In the genomic region with DNA sequence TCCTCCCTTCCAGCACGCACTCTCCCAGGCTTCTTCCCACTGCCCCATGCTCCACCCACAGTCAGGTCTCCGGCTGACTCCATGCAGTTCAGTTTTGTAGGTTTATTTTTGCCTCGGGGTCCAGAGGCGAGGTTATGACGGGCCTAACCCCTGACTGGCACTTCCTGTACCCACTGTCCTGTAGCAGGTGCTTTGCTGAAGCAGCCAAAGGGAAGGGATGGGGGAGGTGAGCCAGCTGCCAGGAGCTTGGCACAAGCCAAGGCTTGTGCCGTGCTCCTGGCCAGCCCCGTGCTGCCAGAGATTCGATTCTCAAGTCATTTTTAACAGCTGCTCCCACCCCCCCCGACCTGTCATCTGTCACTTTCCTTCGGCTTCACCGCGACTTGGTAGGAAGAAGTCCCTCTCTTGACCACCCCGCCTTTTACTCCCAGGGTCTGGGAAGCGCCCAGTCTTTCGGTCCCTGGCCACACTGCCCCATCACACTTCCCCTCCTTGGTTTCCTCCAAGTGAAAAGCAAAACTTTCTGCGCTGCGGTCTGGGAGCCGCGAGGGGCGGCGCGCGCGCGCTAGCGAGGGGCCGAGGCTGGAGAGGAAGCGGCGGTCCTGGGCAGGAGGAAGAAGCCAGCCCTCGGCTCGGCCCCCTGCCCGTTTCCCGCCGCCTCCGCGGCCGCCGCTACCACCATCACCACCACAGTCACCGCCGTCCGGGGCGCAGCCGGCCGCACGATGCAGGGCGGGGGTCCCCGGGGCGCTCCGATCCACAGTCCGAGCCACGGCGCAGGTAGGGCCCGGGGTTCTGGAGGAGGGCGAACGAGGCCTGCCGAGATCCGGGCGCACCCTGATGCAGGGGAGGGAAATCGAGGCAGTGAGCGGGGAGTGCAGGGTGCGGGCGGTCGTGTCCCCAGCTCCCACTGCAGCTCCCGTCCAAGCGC, we compare ENCODE assay signal across 8 mouse cellular contexts. TPM values are rescaled to one million over a fixed set of nuclear protein-coding genes. Genes with fewer than 3 reads are reported as not detected.
DNase-seq lines count a peak whose midpoint lies in the region; ATAC-seq and TF ChIP-seq lines count a peak whose summit lies in the region.

A gene (plus strand): TSS at position 691 of the 931 bp plus-strand sequence.

- H3K9ac ChIP-seq in limb, embryonic 12.5 days (replicated peaks): peak within 1 kb of the TSS; percentile 79
- H3K9ac ChIP-seq in midbrain, embryonic 11.5 days (ENCODE audit: low read length): peak within 1 kb of the TSS; percentile 51
- peak within 1 kb of the TSS; percentile 86 for H3K9ac ChIP-seq in stomach, embryonic 16.5 days (ENCODE audit: low read length)

- peak within 1 kb of the TSS; percentile 63 for H3K4me3 ChIP-seq in left cerebral cortex, adult 2 months
- H3K4me3 ChIP-seq in bone marrow, adult 2 months (replicated peaks; ENCODE audit: control insufficient read depth, low read depth, low read length): peak within 1 kb of the TSS; percentile 61
- peak within 1 kb of the TSS; percentile 58 for H3K4me3 ChIP-seq in hindbrain, embryonic 10.5 days
- peak within 1 kb of the TSS; percentile 73 for H3K4me3 ChIP-seq in limb, embryonic 12.5 days (replicated peaks)
- peak within 1 kb of the TSS; percentile 49 for H3K4me3 ChIP-seq in midbrain, embryonic 11.5 days (ENCODE audit: low read depth, low read length)
- H3K4me3 ChIP-seq in stomach, embryonic 16.5 days (replicated peaks; ENCODE audit: low read length): peak within 1 kb of the TSS; percentile 80

- no peak for TF ChIP-seq POLR2A in bone marrow, adult 2 months (IDR thresholded peaks at IDR 0.05; ENCODE audit: borderline replicate concordance, control insufficient read depth, low read depth, low read length)

- no peaks in the 10 kb centered on the region for H3K36me3 ChIP-seq in hindbrain, embryonic 10.5 days
- no peaks in the 10 kb centered on the region for H3K36me3 ChIP-seq in limb, embryonic 12.5 days
- no peaks in the 10 kb centered on the region for H3K36me3 ChIP-seq in midbrain, embryonic 11.5 days (ENCODE audit: control insufficient read depth, insufficient read depth, low read length)
- no peaks in the 10 kb centered on the region for H3K36me3 ChIP-seq in stomach, embryonic 16.5 days (ENCODE audit: control insufficient read depth, insufficient read depth, low read length)

- peak within 1 kb of the TSS; percentile 97 for H3K4me2 ChIP-seq in limb, embryonic 12.5 days
- H3K4me2 ChIP-seq in midbrain, embryonic 11.5 days: peak within 1 kb of the TSS; percentile 79
- peak within 1 kb of the TSS; percentile 96 for H3K4me2 ChIP-seq in stomach, embryonic 16.5 days (ENCODE audit: low read depth, low read length)

- peak within 1 kb of the TSS; percentile 78 for H3K27ac ChIP-seq in left cerebral cortex, adult 2 months
- H3K27ac ChIP-seq in bone marrow, adult 2 months (ENCODE audit: control insufficient read depth, insufficient read depth, low read depth, low read length, poor library complexity): peak within 1 kb of the TSS; percentile 69
- H3K27ac ChIP-seq in hindbrain, embryonic 10.5 days: peak within 1 kb of the TSS; percentile 69
- 0 out of 2 replicates have a peak within 1 kb of the TSS, but pooled peaks have one; percentile 7 for H3K27ac ChIP-seq in limb, embryonic 12.5 days
- H3K27ac ChIP-seq in midbrain, embryonic 11.5 days (ENCODE audit: low read depth, low read length): no peak within 1 kb of the TSS; the same call in 1 of the 2 replicates
- peak within 1 kb of the TSS; percentile 64 for H3K27ac ChIP-seq in stomach, embryonic 16.5 days (ENCODE audit: low read length)

- no peak for TF ChIP-seq CTCF in left cerebral cortex, adult 2 months (IDR thresholded peaks at IDR 0.05)
- TF ChIP-seq CTCF in bone marrow, adult 2 months (IDR thresholded peaks at IDR 0.05; ENCODE audit: control insufficient read depth, insufficient read depth, low read length): no peak

- peaks cover 40% of the 10 kb centered on the region for H3K27me3 ChIP-seq in hindbrain, embryonic 10.5 days (ENCODE audit: insufficient read depth, poor library complexity, severe bottlenecking)
- peaks cover 48% of the 10 kb centered on the region for H3K27me3 ChIP-seq in limb, embryonic 12.5 days
- peaks cover 33% of the 10 kb centered on the region for H3K27me3 ChIP-seq in midbrain, embryonic 11.5 days (ENCODE audit: control insufficient read depth, insufficient read depth, low read length)
- peaks cover 20% of the 10 kb centered on the region; the same call in 1 of the 2 replicates for H3K27me3 ChIP-seq in stomach, embryonic 16.5 days (ENCODE audit: control insufficient read depth, insufficient read depth, low read length)

- intact Hi-C loops in left cerebral cortex, adult 2 months (cut with DNase I): loop anchor here (5.0 kb wide), 1 partner anchor 819 kb away; no protein-coding TSS in a partner anchor

- WGBS in bone marrow, adult 2 months: 1% methylated on average over 61 of the region's 65 CpGs
- WGBS in hindbrain, embryonic 10.5 days: 2% methylated on average over 65 of the region's 65 CpGs
- WGBS in limb, embryonic 12.5 days: 2% methylated on average over 65 of the region's 65 CpGs
- WGBS in midbrain, embryonic 11.5 days: 2% methylated on average over 65 of the region's 65 CpGs
- WGBS in stomach, embryonic 16.5 days: 2% methylated on average over 65 of the region's 65 CpGs

- no peak for ATAC-seq in limb, embryonic 12.5 days (ENCODE audit: insufficient number of reproducible peaks, insufficient read depth, low FRiP score, low TSS enrichment, low read depth)
- ATAC-seq in midbrain, embryonic 11.5 days (ENCODE audit: low FRiP score): 0 out of 2 replicates have a peak, but pooled peaks have one; percentile 33
- peak; percentile 44; the same call in 1 of the 2 replicates for ATAC-seq in stomach, embryonic 16.5 days (ENCODE audit: insufficient read depth, low FRiP score)

- peaks cover 6% of the 10 kb centered on the region for H3K9me3 ChIP-seq in hindbrain, embryonic 10.5 days
- no peaks in the 10 kb centered on the region for H3K9me3 ChIP-seq in limb, embryonic 12.5 days
- peaks cover 3% of the 10 kb centered on the region; the same call in 1 of the 2 replicates for H3K9me3 ChIP-seq in midbrain, embryonic 11.5 days (ENCODE audit: control insufficient read depth, low read length)
- no peaks in the 10 kb centered on the region for H3K9me3 ChIP-seq in stomach, embryonic 16.5 days (replicated peaks; ENCODE audit: control insufficient read depth, low read length)

- DNase-seq in left cerebral cortex, adult 2 months (ENCODE audit: extremely low spot score in 1 of 2, low spot score in 2 of 2): peak; percentile 31 to 32
- no peak for DNase-seq in left cerebral cortex, adult 8-10 months (ENCODE audit: low spot score in 2 of 2)
- DNase-seq in frontal cortex, postnatal 10 days (ENCODE audit: low spot score in 2 of 2): peak; percentile 28 to 38
- peak; percentile 60 for DNase-seq in hindbrain, embryonic 10.5 days (ENCODE audit: low spot score)
- peak; percentile 91 for DNase-seq in midbrain, embryonic 11.5 days (ENCODE audit: low spot score, missing footprints)

- H3K4me1 ChIP-seq in bone marrow, adult 2 months (ENCODE audit: control insufficient read depth, insufficient read depth, low read length): no peaks in the 10 kb centered on the region; the same call in 1 of the 2 replicates
- peaks cover 17% of the 10 kb centered on the region for H3K4me1 ChIP-seq in hindbrain, embryonic 10.5 days (replicated peaks)
- H3K4me1 ChIP-seq in limb, embryonic 12.5 days (replicated peaks): peaks cover 8% of the 10 kb centered on the region
- peaks cover 5% of the 10 kb centered on the region for H3K4me1 ChIP-seq in midbrain, embryonic 11.5 days (ENCODE audit: control insufficient read depth, insufficient read depth, low read length)
- peaks cover 3% of the 10 kb centered on the region; the same call in 1 of the 2 replicates for H3K4me1 ChIP-seq in stomach, embryonic 16.5 days (ENCODE audit: control insufficient read depth, insufficient read depth, low read length)

RNA-seq across cellular contexts. Expression of the gene that starts here (rescaled TPM):
- total RNA-seq in left cerebral cortex, adult 2 months (2021): 1 to 10 TPM; 2.5 to 2.7 TPM
- 1 to 10 TPM; 1.1 to 2.5 (median 1.9) TPM for total RNA-seq in left cerebral cortex, adult 8-10 months (2022)
- 1.2 and 1.5 TPM in 2 replicates for polyA plus RNA-seq in bone marrow, adult 2 months (2011; ENCODE audit: insufficient read depth, insufficient read length, low replicate concordance, missing spikeins)
- 1.6 and 2.1 TPM in 2 replicates for polyA plus RNA-seq in hindbrain, embryonic 10.5 days (2016; fragmentation: Nextera tagmentation; extraction: Ambion mirVana)
- polyA plus RNA-seq in limb, embryonic 12.5 days (2016; fragmentation: Nextera tagmentation; extraction: Ambion mirVana): 1.5 and 2.0 TPM in 2 replicates
- polyA plus RNA-seq in midbrain, embryonic 11.5 days (2014; fragmentation: Nextera tagmentation; extraction: Ambion mirVana): 0.82 and 0.87 TPM in 2 replicates
- 1.5 TPM in 2 replicates for polyA plus RNA-seq in stomach, embryonic 16.5 days (2015; fragmentation: Nextera tagmentation; extraction: Ambion mirVana)

Comparison
In these comparisons a context has a peak if more than half of its experiments do, and no peak if none do; other contexts are left out.
1. DNase-seq: peak in left cerebral cortex, adult 2 months (2 of 2), frontal cortex, postnatal 10 days (2 of 2) and hindbrain, embryonic 10.5 days (single experiment); none in left cerebral cortex, adult 8-10 months (0 of 2).
2. Peak in DNase-seq, ATAC-seq, H3K4me3 ChIP-seq, H3K9ac ChIP-seq and H3K4me2 ChIP-seq in midbrain, embryonic 11.5 days; RNA of the gene not detected or under 1 TPM.
3. Peak in every context shown above with its lines, with median percentiles within 50 percentile points of each other: H3K4me3 ChIP-seq, H3K4me2 ChIP-seq and H3K9ac ChIP-seq.